Mouse (Mus musculus) bone marrow, adult 2 months (tissue): Measurements from ENCODE around the gene Wbp1l.

Source experiments
- CTCF ChIP-seq: fragments of 200-500 bp; IDR thresholded peaks from 2 replicates; pipeline ENCODE4 v1.5.1; 2011; ENCODE audit warnings: low read length, control low read depth; ENCODE audit not compliant: control insufficient read depth, insufficient read depth
- POLR2A ChIP-seq: fragments of 200-500 bp; IDR thresholded peaks from 2 replicates; pipeline ENCODE4 v1.6.1; 2011; ENCODE audit warnings: low read depth, mild to moderate bottlenecking, control low read depth, low read length, borderline replicate concordance; ENCODE audit not compliant: control insufficient read depth

DNA sequence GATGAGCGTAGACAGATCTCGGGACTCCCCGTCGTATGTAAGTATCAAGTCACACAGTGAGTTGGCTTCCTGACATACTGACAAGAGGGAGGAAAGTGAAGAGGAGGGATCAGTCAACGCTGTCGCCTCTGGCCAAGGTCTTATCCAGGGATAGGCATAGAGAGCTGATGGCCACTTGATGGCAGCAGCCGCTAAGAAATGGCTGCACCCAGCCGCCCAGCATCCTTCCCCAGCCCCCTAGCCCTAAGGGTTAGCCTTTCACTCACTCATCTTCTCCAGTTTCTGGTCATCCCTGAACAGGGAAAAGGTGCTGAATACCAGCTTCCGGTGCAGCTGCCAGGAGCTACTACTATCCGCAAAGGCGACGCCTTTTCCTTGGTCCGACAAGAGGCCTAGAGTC lies 71.8 kb downstream of the Wbp1l start:
- TF ChIP-seq CTCF (peak; percentile 86), POLR2A (no peak)
